Mouse (Mus musculus) CH12.LX (cell line): ENCODE results near the gene Abcb8. TPM values are rescaled to one million over a fixed set of nuclear protein-coding genes. Genes with fewer than 3 reads are reported as not detected.
A peak's percentile ranks its signal among the peaks of the same experiment; 100 is the strongest.

ENCODE experiments used
- DNase-seq: peaks from one replicate; pipeline ENCODE4 v3.0.0-alpha.2; 2013; ENCODE audit errors: extremely low read depth
- H3K27ac ChIP-seq: 2 replicates; pipeline ENCODE4 v1.5.1; 2012; ENCODE audit warnings: low read depth, mild to moderate bottlenecking, control low read depth, moderate library complexity; ENCODE audit not compliant: insufficient read depth
- H3K27me3 ChIP-seq: replicated peaks from 2 replicates; pipeline ENCODE3; 2012; ENCODE audit warnings: inconsistent platforms
- H3K36me3 ChIP-seq, 2 experiments: replicated peaks in 1 of 2; 2 replicates each; pipeline versions ENCODE3 to v1.6.1; 2012; ENCODE audit warnings: inconsistent platforms in 1 of 2, low read length in 1 of 2, mild to moderate bottlenecking in 1 of 2, mixed read lengths in 1 of 2, moderate library complexity in 1 of 2; ENCODE audit not compliant: control insufficient read depth in 1 of 2, insufficient read depth in 1 of 2
- H3K4me1 ChIP-seq, 2 experiments: 2 replicates each; pipeline ENCODE4 v1.6.1; 2012; ENCODE audit warnings: inconsistent platforms in 1 of 2, moderate library complexity in 1 of 2; ENCODE audit not compliant: insufficient read depth in 2 of 2, control insufficient read depth in 1 of 2
- H3K4me2 ChIP-seq: 2 replicates; pipeline ENCODE4 v1.6.1; 2012; ENCODE audit warnings: low read depth, mild to moderate bottlenecking, control low read depth; ENCODE audit not compliant: poor library complexity, insufficient read depth, severe bottlenecking
- H3K4me3 ChIP-seq, 3 experiments: fragments of 150-350 bp in 1 of 3; sonication (generic) in 1 of 3; replicated peaks in 1 of 3; 2 replicates each; pipeline versions ENCODE3 to v1.5.1; 2011 to 2012; ENCODE audit warnings: low read depth in 2 of 3, low read length in 2 of 3, mild to moderate bottlenecking in 2 of 3, moderate library complexity in 2 of 3, control low read depth in 1 of 3, improper control_type of control experiment in 1 of 3, inconsistent platforms in 1 of 3, mixed read lengths in 1 of 3; ENCODE audit not compliant: poor library complexity in 1 of 3
- H3K79me2 ChIP-seq: replicated peaks from 2 replicates; pipeline ENCODE4 v1.6.1; 2012; ENCODE audit warnings: mild to moderate bottlenecking, moderate library complexity; ENCODE audit not compliant: control insufficient read depth, poor library complexity, insufficient read depth, severe bottlenecking; ENCODE audit errors: extremely low read depth
- H3K9ac ChIP-seq: 2 replicates; pipeline ENCODE4 v1.6.1; 2012; ENCODE audit warnings: low read depth, mild to moderate bottlenecking, control low read depth, moderate library complexity; ENCODE audit not compliant: insufficient read depth
- H3K9me3 ChIP-seq: replicated peaks from 2 replicates; pipeline ENCODE3; 2012; ENCODE audit warnings: low read length, inconsistent platforms, mixed read lengths
- BHLHE40 ChIP-seq: IDR thresholded peaks from 2 replicates; pipeline ENCODE4 v1.6.1; 2011; ENCODE audit warnings: mild to moderate bottlenecking, low read depth, low read length, improper control_type of control experiment
- ELF1 ChIP-seq: IDR thresholded peaks from 2 replicates; pipeline ENCODE4 v1.6.1; 2014; ENCODE audit warnings: low read depth, mild to moderate bottlenecking, inconsistent platforms, low read length, improper control_type of control experiment
- EP300 ChIP-seq: IDR thresholded peaks from 2 replicates; pipeline ENCODE4 v1.6.1; 2011; ENCODE audit warnings: low read length, improper control_type of control experiment
- ETS1 ChIP-seq: conservative IDR thresholded peaks from 2 replicates; pipeline ENCODE4 v1.6.1; 2012; ENCODE audit warnings: low read depth, mild to moderate bottlenecking, inconsistent platforms, low read length, improper control_type of control experiment, moderate library complexity
- HCFC1 ChIP-seq: IDR thresholded peaks from 2 replicates; pipeline ENCODE4 v1.6.1; 2012; ENCODE audit warnings: low read depth, mild to moderate bottlenecking, inconsistent platforms, low read length, improper control_type of control experiment
- JUN ChIP-seq: IDR thresholded peaks from 2 replicates; pipeline ENCODE4 v1.6.1; 2011; ENCODE audit warnings: low read depth, mild to moderate bottlenecking, low read length, improper control_type of control experiment, moderate library complexity; ENCODE audit not compliant: insufficient read depth
- MAFK ChIP-seq: IDR thresholded peaks from 2 replicates; pipeline ENCODE4 v1.6.1; 2011; ENCODE audit warnings: low read length, improper control_type of control experiment; ENCODE audit not compliant: insufficient replicate concordance
- MAZ ChIP-seq: IDR thresholded peaks from 2 replicates; pipeline ENCODE4 v1.6.1; 2012; ENCODE audit warnings: low read depth, mild to moderate bottlenecking, inconsistent platforms, low read length, improper control_type of control experiment, moderate library complexity
- MEF2A ChIP-seq: IDR thresholded peaks from 2 replicates; pipeline ENCODE4 v1.6.1; 2014; ENCODE audit warnings: low read depth, mild to moderate bottlenecking, inconsistent platforms, low read length, improper control_type of control experiment, borderline replicate concordance
- MXI1 ChIP-seq: IDR thresholded peaks from 2 replicates; pipeline ENCODE4 v1.6.1; 2011; ENCODE audit warnings: mild to moderate bottlenecking, low read depth, low read length, improper control_type of control experiment
- MYC ChIP-seq: IDR thresholded peaks from 2 replicates; pipeline ENCODE4 v1.6.1; 2011; ENCODE audit warnings: low read depth, mild to moderate bottlenecking, improper control_type of control experiment, low read length
- PAX5 ChIP-seq: IDR thresholded peaks from 2 replicates; pipeline ENCODE4 v1.6.1; 2012; ENCODE audit warnings: low read length, inconsistent platforms, mixed read lengths
- POLR2A ChIP-seq: IDR thresholded peaks from 2 replicates; pipeline ENCODE4 v1.6.1; 2011; ENCODE audit warnings: low read depth, mild to moderate bottlenecking, improper control_type of control experiment, low read length
- RCOR1 ChIP-seq: conservative IDR thresholded peaks from 2 replicates; pipeline ENCODE4 v1.6.1; 2012; ENCODE audit warnings: low read depth, mild to moderate bottlenecking, inconsistent platforms, low read length, improper control_type of control experiment
- SMC3 ChIP-seq: IDR thresholded peaks from 2 replicates; pipeline ENCODE4 v1.6.1; 2011; ENCODE audit warnings: low read depth, low read length, improper control_type of control experiment
- TBP ChIP-seq: conservative IDR thresholded peaks from 2 replicates; pipeline ENCODE4 v1.6.1; 2011; ENCODE audit warnings: low read depth, low read length, improper control_type of control experiment
- TCF12 ChIP-seq: IDR thresholded peaks from 2 replicates; pipeline ENCODE4 v1.6.1; 2014; ENCODE audit warnings: low read depth, mild to moderate bottlenecking, inconsistent platforms, low read length, improper control_type of control experiment
- UBTF ChIP-seq: IDR thresholded peaks from 2 replicates; pipeline ENCODE4 v1.6.1; 2012; ENCODE audit warnings: low read depth, mild to moderate bottlenecking, inconsistent platforms, low read length, improper control_type of control experiment, moderate library complexity
- USF1 ChIP-seq: IDR thresholded peaks from 2 replicates; pipeline ENCODE4 v1.6.1; 2014; ENCODE audit warnings: low read depth, mild to moderate bottlenecking, inconsistent platforms, low read length, improper control_type of control experiment
- ZC3H11A ChIP-seq: IDR thresholded peaks from 2 replicates; pipeline ENCODE4 v1.6.1; 2012; ENCODE audit warnings: low read depth, mild to moderate bottlenecking, inconsistent platforms, low read length, improper control_type of control experiment
- ZMIZ1 ChIP-seq: IDR thresholded peaks from 2 replicates; pipeline ENCODE4 v1.6.1; 2012; ENCODE audit warnings: low read depth, mild to moderate bottlenecking, inconsistent platforms, low read length, improper control_type of control experiment
- ZNF384 ChIP-seq: IDR thresholded peaks from 2 replicates; pipeline ENCODE4 v1.6.1; 2012; ENCODE audit warnings: low read depth, low read length, improper control_type of control experiment, inconsistent platforms
- dilution Hi-C: fragments of 300-500 bp; cut with MboI; formaldehyde crosslinking; loops from 2 replicates; pipeline ENCODE4 v1.14.3; 2020; ENCODE audit warnings: low sequenced_read_pairs; ENCODE audit not compliant: extremely low pct_unique_long_range_greater_than_20kb, extremely low pct_ligation_motif_present
- in situ Hi-C: fragments of 300-500 bp; cut with MboI; formaldehyde crosslinking; loops from 3 replicates; pipeline ENCODE4 v1.14.3; 2019; ENCODE audit warnings: low sequenced_read_pairs, low pct_ligation_motif_present, low pct_unique_long_range_greater_than_20kb, mixed read lengths
- polyA plus RNA-seq: library from polyadenylated mRNA; unstranded; fragments of >175 nt; gene quantifications from 2 replicates; pipeline ENCODE4 v1.2.1, GENCODE M21; 2012; ENCODE audit warnings: low read depth; ENCODE audit not compliant: insufficient read length
- total RNA-seq, 2 experiments: library from RNA; depleted of rRNA; stranded (reverse); fragments of 300-350 nt in 1 of 2; fragments of >200 nt in 1 of 2; gene quantifications; 2 replicates each; pipeline ENCODE4 v1.2.3; 2012 to 2014

Abcb8 gene
- total and polyA plus RNA-seq, 3 experiments = 31.0 to 58.7 (median 45.4) TPM

GRCm38 (mm10) chr5:24384407-24384806 lies 9.1 kb upstream of the Abcb8 start:
- H3K36me3 ChIP-seq = no peaks in the 10 kb centered on the region
- in situ Hi-C loops = no loop called here
- peaks cover 11% of the 10 kb centered on the region for H3K9me3 ChIP-seq
- H3K4me1 ChIP-seq = peaks cover 10 to 34% of the 10 kb centered on the region in 2 experiments
- DNase-seq = peak; percentile 55
- peak overlapping the region in 2 of 3 experiments; percentile 68 to 83 for H3K4me3 ChIP-seq
- dilution Hi-C loops = no loop called here
- H3K79me2 ChIP-seq = no peaks in the 10 kb centered on the region
- peak overlapping the region; percentile 61; the same call in 1 of the 2 replicates for H3K9ac ChIP-seq
- H3K27me3 ChIP-seq = no peaks in the 10 kb centered on the region
- H3K4me2 ChIP-seq = peak overlapping the region; percentile 76; the same call in 1 of the 2 replicates
- H3K27ac ChIP-seq = no peak overlapping the region
- TF ChIP-seq ETS1 (0 out of 2 replicates have a peak, but pooled peaks have one; percentile 15), ZC3H11A (no peak), ELF1 (peak; percentile 44), TCF12 (no peak)

GRCm38 (mm10) chr5:24385374-24385773 lies 8.1 kb upstream of the Abcb8 start:
- peaks cover 11% of the 10 kb centered on the region for H3K9me3 ChIP-seq
- dilution Hi-C loops = no loop called here

GRCm38 (mm10) chr5:24385887-24386550 lies 7.4 kb upstream of the Abcb8 start:
- in situ Hi-C loops (no loop called here), dilution Hi-C loops (no loop called here)
- H3K36me3 ChIP-seq = no peaks in the 10 kb centered on the region
- H3K27me3 ChIP-seq = no peaks in the 10 kb centered on the region
- H3K79me2 ChIP-seq = no peaks in the 10 kb centered on the region
- DNase-seq = no peak
- H3K4me3 ChIP-seq = no peak overlapping the region
- no peak overlapping the region for H3K4me2 ChIP-seq
- peaks cover 11% of the 10 kb centered on the region for H3K9me3 ChIP-seq
- no peak overlapping the region for H3K9ac ChIP-seq
- no peak overlapping the region for H3K27ac ChIP-seq
- no peak for TF ChIP-seq BHLHE40
- no peak for TF ChIP-seq PAX5
- no peak for TF ChIP-seq TBP
- TF ChIP-seq MXI1 = no peak
- TF ChIP-seq JUN = no peak
- no peak for TF ChIP-seq SMC3
- no peak for TF ChIP-seq HCFC1
- no peak for TF ChIP-seq MEF2A
- H3K4me1 ChIP-seq = peaks cover 19 to 50% of the 10 kb centered on the region in 2 experiments

More at GRCm38 (mm10) chr5:24385374-24385773, 8.1 kb upstream of the Abcb8 start:
- in situ Hi-C loops = no loop called here
- Histone ChIP-seq H3K27me3 (no peaks in the 10 kb centered on the region), H3K79me2 (no peaks in the 10 kb centered on the region), H3K4me3 (no peak overlapping the region), H3K9ac (no peak overlapping the region), H3K27ac (no peak overlapping the region), H3K4me2 (no peak overlapping the region), H3K36me3 (no peaks in the 10 kb centered on the region), H3K4me1 (peaks cover 17 to 43% of the 10 kb centered on the region in 2 experiments)
- TF ChIP-seq UBTF (no peak), POLR2A (no peak), SMC3 (no peak), MXI1 (no peak), MAFK (no peak), PAX5 (no peak), MYC (no peak), ZC3H11A (no peak), RCOR1 (no peak), EP300 (no peak), ZMIZ1 (no peak), USF1 (no peak), MAZ (no peak), ZNF384 (no peak), ETS1 (no peak)
- no peak for DNase-seq
